Mouse (Mus musculus) liver, embryonic 12.5 days (tissue): ENCODE results near the gene Gstm4. TPM values are rescaled to one million over a fixed set of nuclear protein-coding genes. Genes with fewer than 3 reads are reported as not detected.

Experiments
- ATAC-seq: fragments of 200-750 bp; cut with Nextera tagmentation; 2 replicates; pipeline ENCODE4 v1.8.0; 2017; ENCODE audit warnings: moderate number of reproducible peaks, mild to moderate bottlenecking, moderate library complexity
- H3K27ac ChIP-seq: fragments of 300-500 bp; sonication (generic); 2 replicates; pipeline ENCODE4 v1.5.1; 2016; ENCODE audit warnings: mild to moderate bottlenecking
- H3K27me3 ChIP-seq: fragments of 300-500 bp; sonication (generic); replicated peaks from 2 replicates; pipeline ENCODE4 v1.6.1; 2016; ENCODE audit warnings: mild to moderate bottlenecking, moderate library complexity
- H3K36me3 ChIP-seq: fragments of 300-500 bp; sonication (generic); 2 replicates; pipeline ENCODE4 v1.6.1; 2016; ENCODE audit warnings: mild to moderate bottlenecking, moderate library complexity
- H3K4me1 ChIP-seq: fragments of 300-500 bp; sonication (generic); 2 replicates; pipeline ENCODE4 v1.6.1; 2016
- H3K4me2 ChIP-seq: fragments of 300-500 bp; sonication (generic); 2 replicates; pipeline ENCODE4 v1.6.1; 2016; ENCODE audit warnings: mild to moderate bottlenecking, moderate library complexity
- H3K4me3 ChIP-seq: fragments of 300-500 bp; sonication (generic); 2 replicates; pipeline ENCODE4 v1.5.1; 2016; ENCODE audit warnings: mild to moderate bottlenecking, moderate library complexity
- H3K9ac ChIP-seq: fragments of 300-500 bp; sonication (generic); 2 replicates; pipeline ENCODE4 v1.6.1; 2016; ENCODE audit warnings: mild to moderate bottlenecking, moderate library complexity
- H3K9me3 ChIP-seq: fragments of 300-500 bp; sonication (generic); replicated peaks from 2 replicates; pipeline ENCODE4 v1.6.1; 2016; ENCODE audit warnings: mild to moderate bottlenecking, moderate library complexity
- WGBS: fragments of 180-500 bp; shearing (Covaris S2); methylation state at CpG from one replicate; pipeline ENCODE4 v1.1.7; 2016; ENCODE audit not compliant: insufficient replicate concordance; 5-methylcytosine and 5-hydroxymethylcytosine counted together
- polyA plus RNA-seq: library from polyadenylated mRNA; unstranded; fragments of >200 nt; fragmentation: Nextera tagmentation; extraction: Ambion mirVana; gene quantifications from 2 replicates; pipeline ENCODE4 v1.2.1, GENCODE M21; 2016

Gene Gstm4
- 16.2 and 16.6 TPM in 2 replicates for polyA plus RNA-seq

GRCm38 (mm10) chr3:108044394-108045140, at the start of gene Gstm4:
Gstm4 (minus strand) TSS chr3:108044894.
- WGBS = 3% methylated on average over 29 of the region's 29 CpGs

GRCm38 (mm10) chr3:108094146-108094545, 49.5 kb upstream of the Gstm4 start:
- H3K4me2 ChIP-seq = no peak overlapping the region
- H3K4me1 ChIP-seq = peaks cover 79% of the 10 kb centered on the region
- ATAC-seq = no peak
- peak overlapping the region; percentile 52 for H3K27ac ChIP-seq
- 61% methylated on average over 1 of the region's 1 CpGs for WGBS
- H3K4me3 ChIP-seq = no peak overlapping the region
- H3K9me3 ChIP-seq = no peaks in the 10 kb centered on the region
- H3K9ac ChIP-seq = 0 out of 2 replicates have a peak overlapping the region, but pooled peaks have one; percentile 69
- H3K36me3 ChIP-seq = no peaks in the 10 kb centered on the region
- H3K27me3 ChIP-seq = no peaks in the 10 kb centered on the region

More at GRCm38 (mm10) chr3:108044394-108045140, at the start of gene Gstm4:
- peak within 1 kb of the TSS; percentile 73 for H3K9ac ChIP-seq
- H3K4me2 ChIP-seq = peak within 1 kb of the TSS; percentile 94
- no peaks in the 10 kb centered on the region for H3K27me3 ChIP-seq
- no peaks in the 10 kb centered on the region for H3K36me3 ChIP-seq
- H3K4me3 ChIP-seq = peak within 1 kb of the TSS; percentile 66
- peak; percentile 96 for ATAC-seq
- H3K9me3 ChIP-seq = no peaks in the 10 kb centered on the region
- H3K4me1 ChIP-seq = peaks cover 46% of the 10 kb centered on the region
- peak within 1 kb of the TSS; percentile 86 for H3K27ac ChIP-seq

- WGBS = 54% methylated on average over 6 of the region's 6 CpGs
- no peak overlapping the region for H3K4me3 ChIP-seq
- 0 out of 2 replicates have a peak overlapping the region, but pooled peaks have one; percentile 18 for H3K9ac ChIP-seq
- no peak for ATAC-seq
- peaks cover 79% of the 10 kb centered on the region for H3K4me1 ChIP-seq
- peak overlapping the region; percentile 52; the same call in 1 of the 2 replicates for H3K27ac ChIP-seq
- H3K4me2 ChIP-seq = no peak overlapping the region
- no peaks in the 10 kb centered on the region for H3K9me3 ChIP-seq
- H3K36me3 ChIP-seq = no peaks in the 10 kb centered on the region
- H3K27me3 ChIP-seq = no peaks in the 10 kb centered on the region
These were observed 48.6 kb upstream of the Gstm4 start for GRCm38 (mm10) chr3:108093306-108093705.

GRCm38 (mm10) chr3:108092536-108093115, 47.9 kb upstream of the Gstm4 start, which contains the start of gene Gnat2:
Gnat2 (plus strand) TSS chr3:108092789.
- no peak for ATAC-seq
- Histone ChIP-seq H3K4me2 (no peak within 1 kb of the TSS), H3K27ac (peak within 1 kb of the TSS; percentile 52; the same call in 1 of the 2 replicates), H3K9ac (0 out of 2 replicates have a peak within 1 kb of the TSS, but pooled peaks have one; percentile 18), H3K4me3 (no peak within 1 kb of the TSS), H3K27me3 (no peaks in the 10 kb centered on the region), H3K4me1 (peaks cover 73% of the 10 kb centered on the region), H3K9me3 (no peaks in the 10 kb centered on the region), H3K36me3 (no peaks in the 10 kb centered on the region)
- 79% methylated on average over 15 of the region's 15 CpGs for WGBS

- H3K27ac ChIP-seq = 0 out of 2 replicates have a peak overlapping the region, but pooled peaks have one; percentile 7
- no peak overlapping the region for H3K4me3 ChIP-seq
- H3K4me2 ChIP-seq = no peak overlapping the region
- H3K27me3 ChIP-seq = no peaks in the 10 kb centered on the region
- H3K9ac ChIP-seq = no peak overlapping the region
- WGBS = 65% methylated on average over 6 of the region's 6 CpGs
- H3K36me3 ChIP-seq = no peaks in the 10 kb centered on the region
- no peaks in the 10 kb centered on the region for H3K9me3 ChIP-seq
- no peak for ATAC-seq
- H3K4me1 ChIP-seq = peaks cover 73% of the 10 kb centered on the region
These were observed 47.3 kb upstream of the Gstm4 start for GRCm38 (mm10) chr3:108092030-108092429.

GRCm38 (mm10) chr3:108090561-108090960, 45.9 kb upstream of the Gstm4 start:
- Histone ChIP-seq H3K9ac (no peak overlapping the region), H3K4me2 (no peak overlapping the region), H3K36me3 (no peaks in the 10 kb centered on the region), H3K9me3 (no peaks in the 10 kb centered on the region), H3K4me1 (peaks cover 70% of the 10 kb centered on the region), H3K4me3 (no peak overlapping the region), H3K27me3 (no peaks in the 10 kb centered on the region), H3K27ac (no peak overlapping the region)
- WGBS = 91% methylated on average over 2 of the region's 2 CpGs
- ATAC-seq = no peak

- Histone ChIP-seq H3K4me1 (peaks cover 65% of the 10 kb centered on the region), H3K27ac (0 out of 2 replicates have a peak overlapping the region, but pooled peaks have one; percentile 22), H3K4me2 (no peak overlapping the region), H3K4me3 (no peak overlapping the region), H3K36me3 (no peaks in the 10 kb centered on the region), H3K27me3 (no peaks in the 10 kb centered on the region), H3K9me3 (no peaks in the 10 kb centered on the region), H3K9ac (no peak overlapping the region; the same call in 1 of the 2 replicates)
- ATAC-seq = no peak
- WGBS = 58% methylated on average over 2 of the region's 2 CpGs
These were observed 45.2 kb upstream of the Gstm4 start for GRCm38 (mm10) chr3:108089916-108090315.

GRCm38 (mm10) chr3:108088842-108089380, 44.2 kb upstream of the Gstm4 start:
- no peak for ATAC-seq
- Histone ChIP-seq H3K9ac (no peak overlapping the region), H3K27ac (peak overlapping the region; percentile 23; the same call in 1 of the 2 replicates), H3K27me3 (no peaks in the 10 kb centered on the region), H3K4me1 (peaks cover 65% of the 10 kb centered on the region), H3K9me3 (no peaks in the 10 kb centered on the region), H3K36me3 (peaks cover 6% of the 10 kb centered on the region), H3K4me2 (no peak overlapping the region), H3K4me3 (no peak overlapping the region)
- 67% methylated on average over 5 of the region's 5 CpGs for WGBS

GRCm38 (mm10) chr3:108087329-108087728, 42.6 kb upstream of the Gstm4 start:
- Histone ChIP-seq H3K9ac (peak overlapping the region; percentile 92), H3K9me3 (no peaks in the 10 kb centered on the region), H3K27me3 (no peaks in the 10 kb centered on the region), H3K4me1 (peaks cover 69% of the 10 kb centered on the region), H3K4me2 (peak overlapping the region; percentile 98), H3K27ac (peak overlapping the region; percentile 95), H3K4me3 (peak overlapping the region; percentile 84), H3K36me3 (peaks cover 22% of the 10 kb centered on the region)
- 55% methylated on average over 3 of the region's 3 CpGs for WGBS
- no peak for ATAC-seq

GRCm38 (mm10) chr3:108086470-108086979, 41.8 kb upstream of the Gstm4 start, which contains the start of gene Ampd2:
Ampd2 (minus strand) TSS chr3:108086651.
- no peaks in the 10 kb centered on the region for H3K27me3 ChIP-seq
- H3K4me2 ChIP-seq = peak within 1 kb of the TSS; percentile 98
- H3K36me3 ChIP-seq = peaks cover 30% of the 10 kb centered on the region
- under 1% methylated on average over 29 of the region's 29 CpGs for WGBS
- H3K9me3 ChIP-seq = no peaks in the 10 kb centered on the region
- H3K9ac ChIP-seq = peak within 1 kb of the TSS; percentile 92
- ATAC-seq = peak; percentile 57
- H3K27ac ChIP-seq = peak within 1 kb of the TSS; percentile 95
- H3K4me3 ChIP-seq = peak within 1 kb of the TSS; percentile 84
- H3K4me1 ChIP-seq = peaks cover 77% of the 10 kb centered on the region

GRCm38 (mm10) chr3:108085721-108086469, 41.2 kb upstream of the Gstm4 start:
- H3K9ac ChIP-seq = peak overlapping the region; percentile 92
- no peaks in the 10 kb centered on the region for H3K27me3 ChIP-seq
- WGBS = under 1% methylated on average over 31 of the region's 31 CpGs
- H3K4me2 ChIP-seq = peak overlapping the region; percentile 98
- H3K36me3 ChIP-seq = peaks cover 36% of the 10 kb centered on the region
- H3K9me3 ChIP-seq = no peaks in the 10 kb centered on the region
- H3K4me1 ChIP-seq = peaks cover 83% of the 10 kb centered on the region
- ATAC-seq = peak; percentile 49
- peak overlapping the region; percentile 84 for H3K4me3 ChIP-seq
- peak overlapping the region; percentile 95 for H3K27ac ChIP-seq
